Mouse (Mus musculus) thymus, postnatal 4 days (tissue): ENCODE data around the gene Usp31.
A peak's percentile ranks its signal among the peaks of the same experiment; 100 is the strongest.

Experiments used
- DNase-seq: peaks from one replicate; pipeline ENCODE4 v3.0.0; 2021

Usp31 gene

GRCm38 (mm10) chr7:121654675-121655074, 52.4 kb downstream of the Usp31 start:
- no peak for DNase-seq

- DNase-seq = no peak
These were observed 54.4 kb downstream of the Usp31 start for GRCm38 (mm10) chr7:121652629-121653028.

GRCm38 (mm10) chr7:121650724-121651123, 56.3 kb downstream of the Usp31 start:
- DNase-seq = no peak

GRCm38 (mm10) chr7:121640998-121641762, 65.9 kb downstream of the Usp31 start:
- DNase-seq = peak; percentile 48

- DNase-seq = no peak
These were observed 70.3 kb downstream of the Usp31 start for GRCm38 (mm10) chr7:121636732-121637131.

- no peak for DNase-seq
These were observed 72.8 kb downstream of the Usp31 start for GRCm38 (mm10) chr7:121634236-121634635.

- DNase-seq = no peak
These were observed 84.1 kb downstream of the Usp31 start for GRCm38 (mm10) chr7:121622835-121623420.

- DNase-seq = no peak
These were observed 84.6 kb downstream of the Usp31 start for GRCm38 (mm10) chr7:121622433-121622832.

GRCm38 (mm10) chr7:121601697-121602096, 105.4 kb downstream of the Usp31 start:
- DNase-seq = peak; percentile 8

GRCm38 (mm10) chr7:121596401-121596800, 110.7 kb downstream of the Usp31 start:
- DNase-seq = peak; percentile 25

GRCm38 (mm10) chr7:121595496-121595895, 111.6 kb downstream of the Usp31 start:
- DNase-seq = no peak

GRCm38 (mm10) chr7:121595085-121595484, 112.0 kb downstream of the Usp31 start:
- DNase-seq = no peak

- DNase-seq = no peak
These were observed 112.4 kb downstream of the Usp31 start for GRCm38 (mm10) chr7:121594623-121595022.
